Mouse (Mus musculus) CH12.LX (cell line): ENCODE results near the gene Smpd1. TPM values are rescaled to one million over a fixed set of nuclear protein-coding genes. Genes with fewer than 3 reads are reported as not detected.

Source experiments
- DNase-seq: peaks from one replicate; pipeline ENCODE4 v3.0.0-alpha.2; 2013; ENCODE audit errors: extremely low read depth
- H3K27ac ChIP-seq: 2 replicates; pipeline ENCODE4 v1.5.1; 2012; ENCODE audit warnings: low read depth, mild to moderate bottlenecking, control low read depth, moderate library complexity; ENCODE audit not compliant: insufficient read depth
- H3K27me3 ChIP-seq: replicated peaks from 2 replicates; pipeline ENCODE3; 2012; ENCODE audit warnings: inconsistent platforms
- H3K36me3 ChIP-seq, 2 experiments: replicated peaks in 1 of 2; 2 replicates each; pipeline versions ENCODE3 to v1.6.1; 2012; ENCODE audit warnings: inconsistent platforms in 1 of 2, low read length in 1 of 2, mild to moderate bottlenecking in 1 of 2, mixed read lengths in 1 of 2, moderate library complexity in 1 of 2; ENCODE audit not compliant: control insufficient read depth in 1 of 2, insufficient read depth in 1 of 2
- H3K4me1 ChIP-seq, 2 experiments: 2 replicates each; pipeline ENCODE4 v1.6.1; 2012; ENCODE audit warnings: inconsistent platforms in 1 of 2, moderate library complexity in 1 of 2; ENCODE audit not compliant: insufficient read depth in 2 of 2, control insufficient read depth in 1 of 2
- H3K4me2 ChIP-seq: 2 replicates; pipeline ENCODE4 v1.6.1; 2012; ENCODE audit warnings: low read depth, mild to moderate bottlenecking, control low read depth; ENCODE audit not compliant: poor library complexity, insufficient read depth, severe bottlenecking
- H3K4me3 ChIP-seq, 3 experiments: fragments of 150-350 bp in 1 of 3; sonication (generic) in 1 of 3; replicated peaks in 1 of 3; 2 replicates each; pipeline versions ENCODE3 to v1.5.1; 2011 to 2012; ENCODE audit warnings: low read depth in 2 of 3, low read length in 2 of 3, mild to moderate bottlenecking in 2 of 3, moderate library complexity in 2 of 3, control low read depth in 1 of 3, improper control_type of control experiment in 1 of 3, inconsistent platforms in 1 of 3, mixed read lengths in 1 of 3; ENCODE audit not compliant: poor library complexity in 1 of 3
- H3K79me2 ChIP-seq: replicated peaks from 2 replicates; pipeline ENCODE4 v1.6.1; 2012; ENCODE audit warnings: mild to moderate bottlenecking, moderate library complexity; ENCODE audit not compliant: control insufficient read depth, poor library complexity, insufficient read depth, severe bottlenecking; ENCODE audit errors: extremely low read depth
- H3K9ac ChIP-seq: 2 replicates; pipeline ENCODE4 v1.6.1; 2012; ENCODE audit warnings: low read depth, mild to moderate bottlenecking, control low read depth, moderate library complexity; ENCODE audit not compliant: insufficient read depth
- H3K9me3 ChIP-seq: replicated peaks from 2 replicates; pipeline ENCODE3; 2012; ENCODE audit warnings: low read length, inconsistent platforms, mixed read lengths
- BHLHE40 ChIP-seq: IDR thresholded peaks from 2 replicates; pipeline ENCODE4 v1.6.1; 2011; ENCODE audit warnings: mild to moderate bottlenecking, low read depth, low read length, improper control_type of control experiment
- CHD2 ChIP-seq: IDR thresholded peaks from 2 replicates; pipeline ENCODE4 v1.6.1; 2011; ENCODE audit warnings: low read length, improper control_type of control experiment
- CTCF ChIP-seq, 2 experiments: IDR thresholded peaks in 1 of 2; conservative IDR thresholded peaks in 1 of 2; 2 replicates each; pipeline ENCODE4 v1.5.1; 2011 to 2012; ENCODE audit warnings: low read depth in 2 of 2, low read length in 2 of 2, improper control_type of control experiment in 1 of 2, inconsistent platforms in 1 of 2, mild to moderate bottlenecking in 1 of 2, moderate library complexity in 1 of 2
- E2F4 ChIP-seq: IDR thresholded peaks from 2 replicates; pipeline ENCODE4 v1.6.1; 2011; ENCODE audit warnings: low read depth, low read length, improper control_type of control experiment; ENCODE audit not compliant: insufficient replicate concordance
- ELF1 ChIP-seq: IDR thresholded peaks from 2 replicates; pipeline ENCODE4 v1.6.1; 2014; ENCODE audit warnings: low read depth, mild to moderate bottlenecking, inconsistent platforms, low read length, improper control_type of control experiment
- EP300 ChIP-seq: IDR thresholded peaks from 2 replicates; pipeline ENCODE4 v1.6.1; 2011; ENCODE audit warnings: low read length, improper control_type of control experiment
- ETS1 ChIP-seq: conservative IDR thresholded peaks from 2 replicates; pipeline ENCODE4 v1.6.1; 2012; ENCODE audit warnings: low read depth, mild to moderate bottlenecking, inconsistent platforms, low read length, improper control_type of control experiment, moderate library complexity
- GABPA ChIP-seq: IDR thresholded peaks from 2 replicates; pipeline ENCODE4 v1.6.1; 2012; ENCODE audit warnings: low read depth, low read length, improper control_type of control experiment, inconsistent platforms; ENCODE audit not compliant: insufficient replicate concordance
- IRF4 ChIP-seq: IDR thresholded peaks from 2 replicates; pipeline ENCODE4 v1.6.1; 2014; ENCODE audit warnings: low read depth, mild to moderate bottlenecking, inconsistent platforms, low read length, improper control_type of control experiment
- JUN ChIP-seq: IDR thresholded peaks from 2 replicates; pipeline ENCODE4 v1.6.1; 2011; ENCODE audit warnings: low read depth, mild to moderate bottlenecking, low read length, improper control_type of control experiment, moderate library complexity; ENCODE audit not compliant: insufficient read depth
- JUND ChIP-seq: conservative IDR thresholded peaks from 2 replicates; pipeline ENCODE4 v1.6.1; 2011; ENCODE audit warnings: low read depth, low read length, improper control_type of control experiment
- MAFK ChIP-seq: IDR thresholded peaks from 2 replicates; pipeline ENCODE4 v1.6.1; 2011; ENCODE audit warnings: low read length, improper control_type of control experiment; ENCODE audit not compliant: insufficient replicate concordance
- MAX ChIP-seq: IDR thresholded peaks from 2 replicates; pipeline ENCODE4 v1.6.1; 2011; ENCODE audit warnings: low read length, improper control_type of control experiment
- MAZ ChIP-seq: IDR thresholded peaks from 2 replicates; pipeline ENCODE4 v1.6.1; 2012; ENCODE audit warnings: low read depth, mild to moderate bottlenecking, inconsistent platforms, low read length, improper control_type of control experiment, moderate library complexity
- MEF2A ChIP-seq: IDR thresholded peaks from 2 replicates; pipeline ENCODE4 v1.6.1; 2014; ENCODE audit warnings: low read depth, mild to moderate bottlenecking, inconsistent platforms, low read length, improper control_type of control experiment, borderline replicate concordance
- MYC ChIP-seq: IDR thresholded peaks from 2 replicates; pipeline ENCODE4 v1.6.1; 2011; ENCODE audit warnings: low read depth, mild to moderate bottlenecking, improper control_type of control experiment, low read length
- NELFE ChIP-seq: IDR thresholded peaks from 2 replicates; pipeline ENCODE4 v1.6.1; 2011; ENCODE audit warnings: low read depth, low read length, improper control_type of control experiment
- NRF1 ChIP-seq: IDR thresholded peaks from 2 replicates; pipeline ENCODE4 v1.6.1; 2014; ENCODE audit warnings: low read depth, mild to moderate bottlenecking, inconsistent platforms, low read length, improper control_type of control experiment, moderate library complexity
- PAX5 ChIP-seq: IDR thresholded peaks from 2 replicates; pipeline ENCODE4 v1.6.1; 2012; ENCODE audit warnings: low read length, inconsistent platforms, mixed read lengths
- POLR2A ChIP-seq: IDR thresholded peaks from 2 replicates; pipeline ENCODE4 v1.6.1; 2011; ENCODE audit warnings: low read depth, mild to moderate bottlenecking, improper control_type of control experiment, low read length
- RCOR1 ChIP-seq: conservative IDR thresholded peaks from 2 replicates; pipeline ENCODE4 v1.6.1; 2012; ENCODE audit warnings: low read depth, mild to moderate bottlenecking, inconsistent platforms, low read length, improper control_type of control experiment
- SMC3 ChIP-seq: IDR thresholded peaks from 2 replicates; pipeline ENCODE4 v1.6.1; 2011; ENCODE audit warnings: low read depth, low read length, improper control_type of control experiment
- TCF12 ChIP-seq: IDR thresholded peaks from 2 replicates; pipeline ENCODE4 v1.6.1; 2014; ENCODE audit warnings: low read depth, mild to moderate bottlenecking, inconsistent platforms, low read length, improper control_type of control experiment
- USF1 ChIP-seq: IDR thresholded peaks from 2 replicates; pipeline ENCODE4 v1.6.1; 2014; ENCODE audit warnings: low read depth, mild to moderate bottlenecking, inconsistent platforms, low read length, improper control_type of control experiment
- USF2 ChIP-seq: conservative IDR thresholded peaks from 2 replicates; pipeline ENCODE4 v1.6.1; 2011; ENCODE audit warnings: low read depth, low read length, improper control_type of control experiment
- ZC3H11A ChIP-seq: IDR thresholded peaks from 2 replicates; pipeline ENCODE4 v1.6.1; 2012; ENCODE audit warnings: low read depth, mild to moderate bottlenecking, inconsistent platforms, low read length, improper control_type of control experiment
- ZMIZ1 ChIP-seq: IDR thresholded peaks from 2 replicates; pipeline ENCODE4 v1.6.1; 2012; ENCODE audit warnings: low read depth, mild to moderate bottlenecking, inconsistent platforms, low read length, improper control_type of control experiment
- dilution Hi-C: fragments of 300-500 bp; cut with MboI; formaldehyde crosslinking; loops from 2 replicates; pipeline ENCODE4 v1.14.3; 2020; ENCODE audit warnings: low sequenced_read_pairs; ENCODE audit not compliant: extremely low pct_unique_long_range_greater_than_20kb, extremely low pct_ligation_motif_present
- in situ Hi-C: fragments of 300-500 bp; cut with MboI; formaldehyde crosslinking; loops from 3 replicates; pipeline ENCODE4 v1.14.3; 2019; ENCODE audit warnings: low sequenced_read_pairs, low pct_ligation_motif_present, low pct_unique_long_range_greater_than_20kb, mixed read lengths
- polyA plus RNA-seq: library from polyadenylated mRNA; unstranded; fragments of >175 nt; gene quantifications from 2 replicates; pipeline ENCODE4 v1.2.1, GENCODE M21; 2012; ENCODE audit warnings: low read depth; ENCODE audit not compliant: insufficient read length
- total RNA-seq, 2 experiments: library from RNA; depleted of rRNA; stranded (reverse); fragments of 300-350 nt in 1 of 2; fragments of >200 nt in 1 of 2; gene quantifications; 2 replicates each; pipeline ENCODE4 v1.2.3; 2012 to 2014

The Smpd1 gene
- total and polyA plus RNA-seq, 3 experiments: 16.9 to 22.5 (median 17.9) TPM

DNA sequence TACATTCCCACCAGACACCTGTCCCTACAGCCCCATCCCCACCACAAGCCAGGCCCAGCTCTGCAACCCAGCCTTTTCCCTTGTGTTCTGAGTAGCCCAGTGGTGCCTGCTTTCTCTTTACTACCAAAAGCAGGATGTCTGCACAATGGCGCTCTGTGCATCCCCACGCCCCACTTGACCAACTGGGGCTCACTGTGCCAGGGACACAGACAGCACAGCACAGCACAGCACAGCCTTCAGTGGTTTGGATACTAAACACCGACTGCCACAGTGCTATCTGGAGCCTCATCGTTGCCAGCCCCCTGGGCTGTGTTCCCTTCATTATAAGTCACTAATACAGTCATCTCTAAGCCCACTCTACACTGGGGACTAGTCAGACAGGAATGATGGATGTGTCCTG is 20.4 kb downstream of the Smpd1 start:
- Histone ChIP-seq H3K79me2 (no peaks in the 10 kb centered on the region), H3K4me1 (peaks cover 4 to 8% of the 10 kb centered on the region in 2 experiments; a peak in 3 of 4 replicates), H3K27me3 (peaks cover 26% of the 10 kb centered on the region), H3K9ac (no peak overlapping the region), H3K27ac (no peak overlapping the region), H3K36me3 (no peaks in the 10 kb centered on the region), H3K4me2 (no peak overlapping the region), H3K9me3 (no peaks in the 10 kb centered on the region), H3K4me3 (no peak overlapping the region)
- DNase-seq: no peak
- in situ Hi-C loops: no loop called here
- TF ChIP-seq CTCF (conservative IDR thresholded peaks at IDR 0.05 in 1 of 2, IDR thresholded peaks at IDR 0.05 in 1 of 2; ENCODE audit: low read depth in 2 of 2, low read length in 2 of 2) (no peak), MAX (no peak), ZMIZ1 (no peak), MAZ (no peak), PAX5 (no peak), CHD2 (no peak), USF1 (no peak), MYC (no peak), TCF12 (no peak), GABPA (no peak), JUN (no peak), ETS1 (no peak), ZC3H11A (no peak), SMC3 (no peak), E2F4 (no peak), MAFK (no peak), USF2 (no peak), POLR2A (no peak), MEF2A (no peak)
- dilution Hi-C loops: no loop called here

DNA sequence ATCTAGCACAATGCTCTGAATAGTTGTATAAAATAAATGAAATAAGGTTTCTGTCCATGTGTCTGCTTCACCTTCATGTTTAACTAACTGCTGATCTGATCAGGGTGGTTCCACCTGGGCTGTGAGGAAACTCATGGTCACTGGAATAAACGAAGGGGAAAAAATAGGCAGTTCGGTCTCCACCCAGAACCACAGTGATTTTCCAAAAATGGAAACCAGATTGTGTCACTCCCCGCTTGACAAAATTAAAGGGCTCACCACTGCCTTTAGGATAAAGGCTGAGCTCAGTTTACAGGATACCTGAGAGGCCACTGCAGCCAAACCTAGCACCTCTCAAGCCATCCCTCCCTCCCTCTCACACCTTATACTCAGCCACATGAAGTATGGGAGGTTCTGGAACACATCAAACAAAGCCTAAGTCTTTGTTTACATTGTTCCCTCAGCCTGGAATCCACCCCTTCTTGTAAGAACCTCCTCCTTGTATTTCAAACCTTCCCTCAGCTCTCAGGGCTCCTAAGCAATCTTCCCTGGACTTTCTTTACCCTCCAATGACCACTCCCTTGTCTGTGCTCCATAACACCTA is 22.1 kb downstream of the Smpd1 start:
- Histone ChIP-seq H3K4me2 (no peak overlapping the region), H3K9me3 (no peaks in the 10 kb centered on the region), H3K4me3 (no peak overlapping the region), H3K9ac (no peak overlapping the region), H3K27ac (no peak overlapping the region), H3K36me3 (no peaks in the 10 kb centered on the region), H3K27me3 (peaks cover 36% of the 10 kb centered on the region), H3K79me2 (no peaks in the 10 kb centered on the region), H3K4me1 (peaks cover 4 to 11% of the 10 kb centered on the region in 2 experiments; a peak in 3 of 4 replicates)
- DNase-seq: no peak
- dilution Hi-C loops (no loop called here), in situ Hi-C loops (no loop called here)
- no peak for TF ChIP-seq ELF1
- TF ChIP-seq IRF4: no peak
- no peak for TF ChIP-seq SMC3
- no peak for TF ChIP-seq GABPA
- no peak for TF ChIP-seq MEF2A
- TF ChIP-seq PAX5: no peak
- no peak for TF ChIP-seq NELFE
- no peak for TF ChIP-seq ZC3H11A
- TF ChIP-seq EP300: no peak
- TF ChIP-seq BHLHE40: no peak
- no peak for TF ChIP-seq NRF1
- no peak for TF ChIP-seq JUND
- no peak for TF ChIP-seq RCOR1
- no peak for TF ChIP-seq POLR2A
